Mouse (Mus musculus) MEL (cell line): ENCODE measurements around the gene Olfr1509. TPM values are rescaled to one million over a fixed set of nuclear protein-coding genes. Genes with fewer than 3 reads are reported as not detected.

Source experiments
- DNase-seq: peaks from one replicate; pipeline ENCODE4 v3.0.0; 2011; ENCODE audit warnings: low read depth, low spot score
- H3K27ac ChIP-seq: 2 replicates; pipeline ENCODE4 v1.5.1; 2012; ENCODE audit warnings: low read depth, mild to moderate bottlenecking, control low read depth, low read length, moderate library complexity; ENCODE audit not compliant: control insufficient read depth
- H3K27me3 ChIP-seq, 2 experiments: fragments of 150-350 bp in 1 of 2; sonication (generic) in 1 of 2; 2 replicates each; pipeline ENCODE4 v1.6.1; 2012; ENCODE audit warnings: low read length in 2 of 2, mild to moderate bottlenecking in 2 of 2, improper control_type of control experiment in 1 of 2, moderate library complexity in 1 of 2; ENCODE audit not compliant: insufficient read depth in 2 of 2, control insufficient read depth in 1 of 2
- H3K36me3 ChIP-seq, 2 experiments: 2 replicates each; pipeline ENCODE4 v1.6.1; 2012 to 2014; ENCODE audit warnings: low read length in 2 of 2, improper control_type of control experiment in 1 of 2, inconsistent platforms in 1 of 2, mild to moderate bottlenecking in 1 of 2; ENCODE audit not compliant: insufficient read depth in 2 of 2, control insufficient read depth in 1 of 2
- H3K4me1 ChIP-seq, 2 experiments: fragments of 150-350 bp in 1 of 2; sonication (generic) in 1 of 2; 2 replicates each; pipeline ENCODE4 v1.6.1; 2012; ENCODE audit warnings: low read length in 2 of 2, improper control_type of control experiment in 1 of 2, mild to moderate bottlenecking in 1 of 2; ENCODE audit not compliant: insufficient read depth in 2 of 2, control insufficient read depth in 1 of 2
- H3K4me3 ChIP-seq, 2 experiments: fragments of 150-350 bp in 1 of 2; sonication (generic) in 1 of 2; 2 replicates each; pipeline ENCODE4 v1.5.1; 2012; ENCODE audit warnings: low read depth in 2 of 2, low read length in 2 of 2, mild to moderate bottlenecking in 2 of 2, moderate library complexity in 2 of 2, control low read depth in 1 of 2, improper control_type of control experiment in 1 of 2; ENCODE audit not compliant: control insufficient read depth in 1 of 2, insufficient read depth in 1 of 2
- H3K79me2 ChIP-seq: 2 replicates; pipeline ENCODE4 v1.6.1; 2012; ENCODE audit warnings: mild to moderate bottlenecking, low read length, moderate library complexity; ENCODE audit not compliant: control insufficient read depth, poor library complexity, insufficient read depth
- H3K9ac ChIP-seq: 2 replicates; pipeline ENCODE4 v1.6.1; 2012; ENCODE audit warnings: low read depth, mild to moderate bottlenecking, control low read depth, low read length, moderate library complexity; ENCODE audit not compliant: control insufficient read depth, poor library complexity, severe bottlenecking
- H3K9me3 ChIP-seq: fragments of 150-350 bp; sonication (generic); replicated peaks from 2 replicates; pipeline ENCODE4 v1.6.1; 2012; ENCODE audit warnings: mild to moderate bottlenecking, low read length, improper control_type of control experiment, moderate library complexity; ENCODE audit not compliant: insufficient read depth
- BHLHE40 ChIP-seq: IDR thresholded peaks from 2 replicates; pipeline ENCODE4 v1.6.1; 2012; ENCODE audit warnings: low read depth, mild to moderate bottlenecking, inconsistent platforms, low read length, improper control_type of control experiment, borderline replicate concordance
- CTCF ChIP-seq, 3 experiments: IDR thresholded peaks in 2 of 3; conservative IDR thresholded peaks in 1 of 3; 2 replicates each; pipeline ENCODE4 v1.5.1; 2011 to 2012; ENCODE audit warnings: low read length in 3 of 3, low read depth in 2 of 3, mild to moderate bottlenecking in 2 of 3, improper control_type of control experiment in 1 of 3, inconsistent platforms in 1 of 3, mixed read lengths in 1 of 3, moderate library complexity in 1 of 3; ENCODE audit not compliant: control insufficient read depth in 1 of 3, insufficient read depth in 1 of 3, poor library complexity in 1 of 3, severe bottlenecking in 1 of 3
- E2F4 ChIP-seq: IDR thresholded peaks from 2 replicates; pipeline ENCODE4 v1.6.1; 2011; ENCODE audit warnings: low read depth, low read length, improper control_type of control experiment, borderline replicate concordance
- ELF1 ChIP-seq: IDR thresholded peaks from 2 replicates; pipeline ENCODE4 v1.6.1; 2014; ENCODE audit warnings: low read depth, mild to moderate bottlenecking, inconsistent platforms, low read length, improper control_type of control experiment, moderate library complexity
- ETS1 ChIP-seq: IDR thresholded peaks from 2 replicates; pipeline ENCODE4 v1.6.1; 2012; ENCODE audit warnings: low read depth, mild to moderate bottlenecking, inconsistent platforms, low read length, improper control_type of control experiment, moderate library complexity
- HCFC1 ChIP-seq: IDR thresholded peaks from 2 replicates; pipeline ENCODE4 v1.6.1; 2012; ENCODE audit warnings: low read depth, mild to moderate bottlenecking, inconsistent platforms, low read length, improper control_type of control experiment, moderate library complexity
- MAZ ChIP-seq: IDR thresholded peaks from 2 replicates; pipeline ENCODE4 v1.6.1; 2012; ENCODE audit warnings: low read depth, mild to moderate bottlenecking, inconsistent platforms, low read length, improper control_type of control experiment
- MYB ChIP-seq: IDR thresholded peaks from 2 replicates; pipeline ENCODE4 v1.6.1; 2011; ENCODE audit warnings: mild to moderate bottlenecking, low read depth, low read length, improper control_type of control experiment
- NELFE ChIP-seq: IDR thresholded peaks from 2 replicates; pipeline ENCODE4 v1.6.1; 2011; ENCODE audit warnings: low read depth, low read length, improper control_type of control experiment
- POLR2A ChIP-seq, 2 experiments: IDR thresholded peaks; 2 replicates each; pipeline ENCODE4 v1.6.1; 2011 to 2012; ENCODE audit warnings: low read length in 2 of 2, mild to moderate bottlenecking in 2 of 2, control low read depth in 1 of 2, improper control_type of control experiment in 1 of 2, low read depth in 1 of 2, moderate library complexity in 1 of 2; ENCODE audit not compliant: control insufficient read depth in 1 of 2, insufficient read depth in 1 of 2, poor library complexity in 1 of 2
- RAD21 ChIP-seq: IDR thresholded peaks from 2 replicates; pipeline ENCODE4 v1.6.1; 2011; ENCODE audit warnings: mild to moderate bottlenecking, low read depth, low read length, improper control_type of control experiment
- SMC3 ChIP-seq: IDR thresholded peaks from 2 replicates; pipeline ENCODE4 v1.6.1; 2011; ENCODE audit warnings: low read depth, low read length, improper control_type of control experiment
- TBP ChIP-seq: IDR thresholded peaks from 2 replicates; pipeline ENCODE4 v1.8.0; 2011; ENCODE audit warnings: low read depth, low read length, improper control_type of control experiment
- TCF12 ChIP-seq: IDR thresholded peaks from 2 replicates; pipeline ENCODE4 v1.6.1; 2014; ENCODE audit warnings: low read depth, mild to moderate bottlenecking, inconsistent platforms, low read length, improper control_type of control experiment, moderate library complexity
- ZKSCAN1 ChIP-seq: IDR thresholded peaks from 2 replicates; pipeline ENCODE4 v1.6.1; 2012; ENCODE audit warnings: low read depth, mild to moderate bottlenecking, inconsistent platforms, low read length, improper control_type of control experiment, moderate library complexity
- ZNF384 ChIP-seq: IDR thresholded peaks from 2 replicates; pipeline ENCODE4 v1.6.1; 2012; ENCODE audit warnings: low read depth, mild to moderate bottlenecking, inconsistent platforms, low read length, improper control_type of control experiment
- polyA plus RNA-seq, 2 experiments: library from polyadenylated mRNA; stranded (reverse) in 1 of 2; unstranded in 1 of 2; fragments of >175 nt in 1 of 2; fragments of >200 nt in 1 of 2; gene quantifications; 2 replicates each; pipeline versions ENCODE4 v1.2.1 to v1.2.4; 2012; ENCODE audit warnings: low replicate concordance in 2 of 2, low read depth in 1 of 2; ENCODE audit not compliant: insufficient read length in 2 of 2, insufficient read depth in 1 of 2, missing spikeins in 1 of 2
- total RNA-seq: library from RNA; depleted of rRNA; stranded (reverse); fragments of 300-350 nt; gene quantifications from 2 replicates; pipeline ENCODE4 v1.2.3, GENCODE M21; 2012; rRNA removed

The Olfr1509 gene
- total and polyA plus RNA-seq, 3 experiments: not detected

DNA sequence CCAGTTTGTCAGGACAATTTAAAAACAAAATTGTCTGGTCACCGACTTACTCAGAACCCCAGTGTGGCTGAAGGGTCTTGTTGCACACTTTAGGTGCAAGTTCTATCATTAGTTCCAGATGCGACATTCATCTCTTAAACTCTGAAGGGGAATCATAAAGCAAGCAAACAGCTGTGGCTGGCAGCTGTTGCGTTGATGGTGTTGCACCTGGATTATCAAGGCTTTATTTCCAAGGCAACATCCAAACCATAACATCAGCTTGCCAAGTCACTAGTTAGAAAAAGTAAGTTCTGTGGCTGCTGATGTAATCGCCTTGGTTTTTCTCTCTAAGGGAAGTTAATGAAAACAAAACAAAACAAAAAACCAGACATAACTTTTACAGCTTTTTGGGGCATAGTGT, 52.7 kb downstream of the Olfr1509 start, which contains the start of gene Olfr1507:
TSS of gene Olfr1507 (minus strand) at position 234 of the 400 bp plus-strand sequence.
- H3K36me3 ChIP-seq: no peaks in the 10 kb centered on the region
- no peak within 1 kb of the TSS for H3K27ac ChIP-seq
- H3K9me3 ChIP-seq: no peaks in the 10 kb centered on the region
- H3K27me3 ChIP-seq: no peaks in the 10 kb centered on the region; a peak in 1 of 4 replicates
- DNase-seq: no peak
- H3K9ac ChIP-seq: no peak within 1 kb of the TSS
- H3K4me1 ChIP-seq: no peaks in the 10 kb centered on the region
- H3K4me3 ChIP-seq: no peak within 1 kb of the TSS
- TF ChIP-seq MAZ: no peak
- TF ChIP-seq RAD21: no peak
- TF ChIP-seq ELF1: no peak
- TF ChIP-seq BHLHE40: no peak
- no peak for TF ChIP-seq CTCF (IDR thresholded peaks at IDR 0.05 in 2 of 3, conservative IDR thresholded peaks at IDR 0.05 in 1 of 3; ENCODE audit: control insufficient read depth in 1 of 3, insufficient read depth in 1 of 3, low read depth in 2 of 3, low read length in 3 of 3, poor library complexity in 1 of 3, severe bottlenecking in 1 of 3)
- TF ChIP-seq E2F4: no peak
- no peak for TF ChIP-seq ZKSCAN1
- TF ChIP-seq HCFC1: no peak
- TF ChIP-seq MYB: no peak
- no peak for TF ChIP-seq POLR2A (IDR thresholded peaks at IDR 0.05; ENCODE audit: control insufficient read depth in 1 of 2, insufficient read depth in 1 of 2, low read depth in 1 of 2, low read length in 2 of 2, poor library complexity in 1 of 2)
- TF ChIP-seq NELFE: no peak
- TF ChIP-seq SMC3: no peak
- TF ChIP-seq TBP: no peak
- no peak for TF ChIP-seq ETS1
- TF ChIP-seq TCF12: no peak
- no peak for TF ChIP-seq ZNF384
- H3K79me2 ChIP-seq: no peaks in the 10 kb centered on the region

Other genes starting within 250 kb of the Olfr1509 start
- 87.1 and 97.3 TPM in 2 replicates for gene Supt16, start 245.6 kb upstream of the Olfr1509 start, total RNA-seq
- gene Supt16, start 245.6 kb upstream of the Olfr1509 start, polyA plus RNA-seq: 100 to 1,000 TPM; 114 to 145 TPM
- gene Chd8, start 185.2 kb upstream of the Olfr1509 start, total RNA-seq: 46.5 and 47.5 TPM in 2 replicates
- 10 to 100 TPM; 73.5 to 85.6 TPM for gene Chd8, start 185.2 kb upstream of the Olfr1509 start, polyA plus RNA-seq
- gene Tox4, start 163.8 kb upstream of the Olfr1509 start, total RNA-seq: 35.1 and 39.0 TPM in 2 replicates
- gene Tox4, start 163.8 kb upstream of the Olfr1509 start, polyA plus RNA-seq: 10 to 100 TPM in 1 of 2 experiments, not detected in 1; 42.2 TPM
- gene Rab2b, start 163.4 kb upstream of the Olfr1509 start, total RNA-seq: 2.9 and 3.0 TPM in 2 replicates
- 1 to 10 TPM in 1 of 2 experiments, not detected in 1; 5.9 TPM for gene Rab2b, start 163.4 kb upstream of the Olfr1509 start, polyA plus RNA-seq
- gene Mettl3, start 137.9 kb upstream of the Olfr1509 start, total RNA-seq: 40.3 and 49.8 TPM in 2 replicates
- gene Mettl3, start 137.9 kb upstream of the Olfr1509 start, polyA plus RNA-seq: 10 to 100 TPM in 1 of 2 experiments, not detected in 1; 50.7 TPM
- gene Sall2, start 114.2 kb upstream of the Olfr1509 start, total RNA-seq: not detected in 2 replicates
- not detected for gene Sall2, start 114.2 kb upstream of the Olfr1509 start, polyA plus RNA-seq
- gene Olfr1513, start 86.6 kb upstream of the Olfr1509 start, total RNA-seq: 0.08 TPM in 1 of 2 replicates, not detected in the other
- not detected for gene Olfr1513, start 86.6 kb upstream of the Olfr1509 start, polyA plus RNA-seq
- gene Olfr1512, start 63.8 kb upstream of the Olfr1509 start, total RNA-seq: 0.23 TPM in 2 replicates
- under 1 TPM in 1 of 2 experiments, not detected in 1; 0.24 TPM for gene Olfr1512, start 63.8 kb upstream of the Olfr1509 start, polyA plus RNA-seq
- gene Olfr1511, start 45.6 kb upstream of the Olfr1509 start, total RNA-seq: not detected in 2 replicates
- gene Olfr1511, start 45.6 kb upstream of the Olfr1509 start, polyA plus RNA-seq: not detected
- not detected in 2 replicates for gene Olfr1510, start 28.6 kb upstream of the Olfr1509 start, total RNA-seq
- not detected for gene Olfr1510, start 28.6 kb upstream of the Olfr1509 start, polyA plus RNA-seq
- gene Olfr1508, start 24.5 kb downstream of the Olfr1509 start, total RNA-seq: not detected in 2 replicates
- gene Olfr1508, start 24.5 kb downstream of the Olfr1509 start, polyA plus RNA-seq: not detected
- not detected in 2 replicates for gene Olfr1507, start 52.8 kb downstream of the Olfr1509 start, total RNA-seq
- not detected for gene Olfr1507, start 52.8 kb downstream of the Olfr1509 start, polyA plus RNA-seq